Mouse (Mus musculus): ENCODE measurements around the gene Pex16. TPM values are rescaled to one million over a fixed set of nuclear protein-coding genes. Genes with fewer than 3 reads are reported as not detected.
"Not testable (repeated sequence)": the region's sequence is repeated elsewhere in the genome, so short reads cannot be mapped to it uniquely, and the experiment has no call there.

The Pex16 gene
- polyA plus RNA-seq, 1 experiment from 2014 or later = 17.3 TPM

DNA sequence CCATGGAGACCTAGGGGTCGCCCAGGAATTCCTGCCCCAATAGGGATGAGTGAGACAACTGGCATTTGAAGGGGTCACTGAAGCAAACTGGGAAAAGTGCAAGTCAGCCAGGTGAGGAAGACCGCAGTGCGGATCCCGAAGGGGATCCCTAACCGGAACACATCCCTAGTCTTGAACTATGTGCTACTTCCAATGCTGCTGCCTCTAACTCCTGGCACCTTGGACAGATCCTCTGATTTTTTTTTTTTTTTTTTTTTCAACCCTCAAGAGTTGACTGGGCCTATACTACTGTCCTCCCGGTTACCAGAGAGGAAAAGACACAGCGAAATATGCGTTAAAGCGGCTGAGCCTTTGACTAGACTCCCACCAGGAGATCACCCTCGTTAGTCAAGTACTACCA, 15.2 kb downstream of the Pex16 start:
- no peaks in the 10 kb centered on the region for H3K9me3 ChIP-seq
- peaks cover 44% of the 10 kb centered on the region for H3K4me1 ChIP-seq
- peak overlapping the region; percentile 72 for H3K4me3 ChIP-seq
- H3K36me3 ChIP-seq = peaks cover 14% of the 10 kb centered on the region
- peaks cover 69% of the 10 kb centered on the region for H3K27me3 ChIP-seq (replicated peaks)
- no peak overlapping the region for H3K9ac ChIP-seq
- no peak overlapping the region for H3K27ac ChIP-seq (replicated peaks)
- H3K4me2 ChIP-seq = peak overlapping the region; percentile 91
- no peak for ATAC-seq (ENCODE audit: extremely low read depth, insufficient number of reproducible peaks, low FRiP score, low TSS enrichment)
- WGBS = 11% methylated on average over 10 of the region's 10 CpGs

DNA sequence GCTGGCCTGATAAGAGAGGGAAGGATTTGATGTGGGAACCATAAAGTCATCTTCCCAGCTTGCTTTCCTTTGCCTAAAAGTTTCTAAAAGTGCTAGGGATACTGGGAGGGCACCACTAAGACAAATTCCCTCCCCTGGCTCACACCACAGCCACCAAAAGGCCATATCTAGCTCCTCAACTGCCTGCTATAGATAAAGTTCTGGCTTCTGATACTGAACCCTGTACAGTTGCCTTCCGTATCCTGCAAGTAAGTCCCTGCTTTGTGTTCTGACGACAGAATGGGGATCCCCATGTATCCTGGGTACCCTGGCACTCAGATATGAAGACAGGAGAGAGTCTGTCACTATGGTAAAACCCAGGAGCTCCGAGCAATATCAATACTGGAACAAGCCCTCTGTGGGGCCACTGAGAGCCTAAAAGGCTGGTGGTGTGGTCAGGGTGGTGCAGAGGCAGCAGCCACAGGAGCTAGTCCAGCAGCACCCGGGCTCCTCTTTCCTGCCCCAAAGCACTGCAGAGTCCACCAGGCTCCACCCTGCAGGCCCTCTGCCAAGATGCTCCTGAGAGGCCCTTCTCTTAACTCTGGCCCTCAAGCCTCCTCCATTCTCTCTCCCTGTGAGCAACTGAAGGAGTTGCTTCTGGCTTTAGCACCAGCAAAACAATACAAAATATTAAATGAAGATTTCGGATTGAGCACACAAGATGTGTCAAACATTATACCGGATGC, 15.9 kb downstream of the Pex16 start:
- Histone ChIP-seq H3K36me3 (peaks cover 12% of the 10 kb centered on the region), H3K9ac (no peak overlapping the region), H3K4me3 (no peak overlapping the region), H3K27me3 (replicated peaks) (peaks cover 76% of the 10 kb centered on the region), H3K27ac (replicated peaks) (no peak overlapping the region), H3K9me3 (no peaks in the 10 kb centered on the region), H3K4me2 (peak overlapping the region; percentile 91; the same call in 1 of the 2 replicates), H3K4me1 (peaks cover 44% of the 10 kb centered on the region)
- no peak for ATAC-seq (ENCODE audit: extremely low read depth, insufficient number of reproducible peaks, low FRiP score, low TSS enrichment)
- 68% methylated on average over 6 of the region's 6 CpGs for WGBS

DNA sequence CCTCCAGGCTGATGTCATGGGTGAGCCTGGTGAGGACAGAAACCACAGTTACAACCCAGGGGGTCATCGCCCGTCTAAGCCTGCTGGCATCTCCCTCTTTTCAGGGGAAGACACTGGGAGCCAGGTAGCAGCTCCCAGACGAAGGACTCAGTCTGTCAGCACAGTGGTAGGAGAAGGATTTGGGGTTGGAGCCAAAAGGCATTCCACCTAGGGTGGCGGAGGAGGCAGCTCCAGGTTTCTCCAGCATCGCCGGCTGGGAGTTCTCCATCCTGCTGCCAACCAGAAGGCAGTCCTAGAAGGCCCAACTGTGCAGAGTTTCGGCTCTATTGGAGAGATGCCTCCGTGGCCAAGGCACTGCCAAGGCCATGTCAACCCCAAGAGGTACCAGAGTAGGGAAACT, 16.6 kb downstream of the Pex16 start:
- no peak overlapping the region for H3K4me2 ChIP-seq
- no peaks in the 10 kb centered on the region for H3K9me3 ChIP-seq
- H3K27me3 ChIP-seq (replicated peaks) = peaks cover 83% of the 10 kb centered on the region
- 79% methylated on average over 8 of the region's 8 CpGs for WGBS
- no peak overlapping the region for H3K4me3 ChIP-seq
- peaks cover 5% of the 10 kb centered on the region for H3K36me3 ChIP-seq
- H3K9ac ChIP-seq = no peak overlapping the region
- H3K27ac ChIP-seq (replicated peaks) = no peak overlapping the region
- H3K4me1 ChIP-seq = peaks cover 44% of the 10 kb centered on the region
- ATAC-seq (ENCODE audit: extremely low read depth, insufficient number of reproducible peaks, low FRiP score, low TSS enrichment) = no peak

DNA sequence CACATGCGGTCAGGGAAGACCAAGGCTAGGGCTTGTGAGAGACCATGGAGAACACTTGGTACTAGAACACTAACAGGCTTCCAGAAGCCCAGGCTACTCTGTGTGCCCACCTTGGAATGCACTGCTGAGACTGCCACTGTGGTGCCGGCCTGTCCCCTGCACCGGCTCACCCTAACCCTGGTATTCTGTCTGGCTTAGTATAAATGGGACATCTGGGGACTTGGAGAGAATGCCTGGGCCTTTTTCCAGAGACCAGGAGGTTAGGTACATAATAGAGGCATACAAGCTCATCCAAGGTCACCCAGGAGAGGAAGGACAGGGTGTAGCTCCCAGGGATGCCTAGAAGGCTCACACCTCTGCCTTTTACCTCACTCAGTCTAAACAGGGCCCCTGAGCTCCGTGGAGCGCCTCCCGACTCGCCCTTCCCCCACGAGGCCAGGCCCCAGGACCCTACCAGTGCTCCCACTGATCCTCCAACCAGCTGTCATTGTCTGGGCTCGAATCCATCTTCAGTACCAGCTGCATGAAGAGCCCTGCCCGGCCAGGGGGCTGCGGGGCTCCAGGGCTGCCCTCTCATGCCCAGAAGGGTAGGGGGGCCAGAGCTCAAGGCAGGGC, 17.3 kb downstream of the Pex16 start:
- peak overlapping the region; percentile 42 for H3K4me3 ChIP-seq
- 0 out of 2 replicates have a peak overlapping the region, but pooled peaks have one; percentile 21 for H3K27ac ChIP-seq (replicated peaks)
- peaks cover 44% of the 10 kb centered on the region for H3K4me1 ChIP-seq
- 31% methylated on average over 11 of the region's 11 CpGs for WGBS
- no peaks in the 10 kb centered on the region for H3K36me3 ChIP-seq
- peaks cover 87% of the 10 kb centered on the region for H3K27me3 ChIP-seq (replicated peaks)
- no peak for ATAC-seq (ENCODE audit: extremely low read depth, insufficient number of reproducible peaks, low FRiP score, low TSS enrichment)
- peak overlapping the region; percentile 64 for H3K4me2 ChIP-seq
- H3K9me3 ChIP-seq = no peaks in the 10 kb centered on the region
- H3K9ac ChIP-seq = peak overlapping the region; percentile 74

DNA sequence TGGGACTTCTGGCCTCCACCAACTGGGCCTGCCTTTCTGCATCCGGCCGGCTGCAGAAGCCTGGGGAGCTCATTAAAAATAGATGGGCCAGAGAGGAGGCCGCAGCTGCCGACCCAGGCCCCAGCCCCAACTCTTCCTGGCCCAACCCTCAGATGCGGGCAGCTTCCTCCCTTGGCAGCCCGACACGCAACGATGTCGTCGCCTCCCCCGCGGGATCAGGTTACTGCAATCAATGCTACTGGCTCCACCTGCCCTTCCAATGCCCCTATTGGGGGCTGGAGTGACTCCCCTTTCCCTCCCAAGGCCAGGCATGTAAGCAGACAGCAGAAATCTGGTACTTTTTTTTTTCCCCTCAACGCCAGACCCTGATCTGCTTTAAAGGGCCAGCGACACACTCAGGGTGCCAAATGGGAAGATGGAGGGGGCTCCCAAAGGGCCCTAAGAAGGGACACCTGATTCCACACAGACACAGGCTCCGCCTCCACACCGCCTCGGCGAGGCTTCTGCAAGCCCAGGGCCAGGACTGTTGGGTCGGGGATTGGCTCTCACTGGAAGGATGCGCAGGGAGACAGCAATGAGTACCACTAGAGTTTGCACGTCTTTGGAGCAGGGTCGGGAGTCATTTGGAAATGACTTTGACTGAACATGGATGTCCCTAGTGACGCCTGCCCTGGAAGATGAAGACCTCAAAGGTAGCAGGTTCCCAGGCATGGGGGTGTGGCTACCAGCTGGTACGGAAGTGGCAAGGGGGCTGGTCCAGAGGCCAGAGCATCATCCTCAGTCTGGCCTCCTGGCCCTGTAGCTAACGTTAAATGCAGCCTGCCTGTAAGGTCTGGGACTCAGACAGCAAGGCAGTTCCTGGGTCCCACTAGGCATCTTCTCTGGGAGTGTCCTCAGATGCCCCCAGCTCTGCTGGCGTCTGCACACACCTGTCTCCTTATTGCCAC, 18.1 kb downstream of the Pex16 start:
- Histone ChIP-seq H3K4me1 (peaks cover 44% of the 10 kb centered on the region), H3K9me3 (no peaks in the 10 kb centered on the region), H3K27ac (replicated peaks) (0 out of 2 replicates have a peak overlapping the region, but pooled peaks have one; percentile 21), H3K4me3 (peak overlapping the region; percentile 42), H3K4me2 (peak overlapping the region; percentile 64), H3K36me3 (no peaks in the 10 kb centered on the region), H3K9ac (peak overlapping the region; percentile 74), H3K27me3 (replicated peaks) (peaks cover 82% of the 10 kb centered on the region)
- no peak for ATAC-seq (ENCODE audit: extremely low read depth, insufficient number of reproducible peaks, low FRiP score, low TSS enrichment)
- WGBS = 5% methylated on average over 26 of the region's 26 CpGs

DNA sequence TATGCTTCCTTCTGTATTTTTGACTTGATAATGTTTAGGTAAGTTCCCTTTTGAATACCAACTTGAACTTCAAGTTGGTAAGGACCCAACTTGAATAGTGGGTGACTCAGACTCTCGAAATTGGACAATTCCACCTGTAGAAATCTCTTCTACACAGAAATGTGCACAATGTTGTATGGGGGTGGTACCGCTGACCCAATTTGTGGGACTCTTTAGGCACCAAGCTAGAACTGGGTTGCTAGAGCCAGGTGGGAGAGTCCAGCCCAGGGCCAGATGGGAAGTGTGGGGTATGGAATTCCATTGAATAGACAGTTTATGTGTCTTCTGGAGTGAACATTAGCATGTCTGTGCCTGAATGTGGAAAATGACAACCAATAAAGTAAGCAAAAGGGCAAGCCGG, 21.1 kb downstream of the Pex16 start:
- WGBS = 78% methylated on average over 3 of the region's 3 CpGs

DNA sequence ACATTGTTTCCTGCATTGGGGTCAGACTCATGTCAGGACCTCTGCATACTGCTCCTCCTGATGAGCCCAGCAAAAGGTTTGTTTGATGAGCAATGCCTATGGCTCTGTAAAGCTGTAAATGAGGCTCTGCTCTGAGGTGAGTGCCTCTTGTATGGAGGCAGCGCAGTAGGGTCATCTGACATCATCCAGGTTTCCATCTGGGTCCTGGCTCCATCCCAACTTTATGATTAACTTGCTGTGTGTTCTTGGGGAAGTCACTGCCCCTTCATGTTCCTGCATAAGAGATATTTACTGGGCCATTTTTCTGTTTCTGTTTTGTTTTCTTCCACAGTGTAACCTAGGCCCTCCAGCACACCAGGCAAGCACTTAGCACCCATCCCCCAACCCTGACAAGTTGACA, 23.0 kb downstream of the Pex16 start:
- no peaks in the 10 kb centered on the region for H3K9me3 ChIP-seq
- H3K4me3 ChIP-seq = no peak overlapping the region
- peaks cover 11% of the 10 kb centered on the region for H3K4me1 ChIP-seq
- H3K4me2 ChIP-seq = no peak overlapping the region
- peaks cover 81% of the 10 kb centered on the region for H3K27me3 ChIP-seq (replicated peaks)
- ATAC-seq (ENCODE audit: extremely low read depth, insufficient number of reproducible peaks, low FRiP score, low TSS enrichment) = no peak
- whole genome bisulfite sequencing = 63% methylated on average over 1 of the region's 1 CpGs
- H3K27ac ChIP-seq (replicated peaks) = no peak overlapping the region
- H3K9ac ChIP-seq = no peak overlapping the region
- no peaks in the 10 kb centered on the region for H3K36me3 ChIP-seq

More for the DNA sequence above, 21.1 kb downstream of the Pex16 start:
- no peaks in the 10 kb centered on the region for H3K9me3 ChIP-seq
- H3K4me2 ChIP-seq = no peak overlapping the region
- no peak overlapping the region for H3K4me3 ChIP-seq
- no peak overlapping the region for H3K27ac ChIP-seq (replicated peaks)
- H3K4me1 ChIP-seq = peaks cover 17% of the 10 kb centered on the region
- no peak for ATAC-seq (ENCODE audit: extremely low read depth, insufficient number of reproducible peaks, low FRiP score, low TSS enrichment)
- H3K9ac ChIP-seq = no peak overlapping the region
- no peaks in the 10 kb centered on the region for H3K36me3 ChIP-seq
- H3K27me3 ChIP-seq (replicated peaks) = peaks cover 84% of the 10 kb centered on the region

DNA sequence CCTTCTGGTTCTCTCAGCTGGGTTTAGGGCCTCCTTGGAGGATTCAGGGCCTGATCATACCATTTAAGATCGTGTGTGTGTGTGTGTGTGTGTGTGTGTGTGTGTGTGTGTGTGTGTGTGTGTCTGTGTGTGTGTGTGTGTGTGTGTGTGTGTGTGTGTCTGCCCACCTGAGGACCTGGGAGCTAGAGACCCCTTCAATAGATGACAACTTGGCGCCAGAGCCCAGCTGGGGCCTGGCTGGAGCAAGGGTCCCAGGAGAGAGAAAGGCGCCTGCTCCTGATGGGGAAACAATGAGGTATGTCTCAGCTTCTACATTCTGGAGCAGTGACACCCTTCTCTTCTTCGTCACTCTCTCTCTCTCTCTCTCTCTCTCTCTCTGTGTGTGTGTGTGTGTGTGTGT, 25.4 kb downstream of the Pex16 start:
- not testable (repeated sequence) for ATAC-seq (ENCODE audit: extremely low read depth, insufficient number of reproducible peaks, low FRiP score, low TSS enrichment); H3K4me2 ChIP-seq; H3K9ac ChIP-seq; H3K27ac ChIP-seq (replicated peaks); H3K4me1 ChIP-seq; H3K9me3 ChIP-seq; H3K4me3 ChIP-seq
- H3K27me3 ChIP-seq (replicated peaks) = peaks cover 59% of the 10 kb centered on the region
- 87% methylated on average over 2 of the region's 4 CpGs for WGBS
- peaks cover 19% of the 10 kb centered on the region for H3K36me3 ChIP-seq

DNA sequence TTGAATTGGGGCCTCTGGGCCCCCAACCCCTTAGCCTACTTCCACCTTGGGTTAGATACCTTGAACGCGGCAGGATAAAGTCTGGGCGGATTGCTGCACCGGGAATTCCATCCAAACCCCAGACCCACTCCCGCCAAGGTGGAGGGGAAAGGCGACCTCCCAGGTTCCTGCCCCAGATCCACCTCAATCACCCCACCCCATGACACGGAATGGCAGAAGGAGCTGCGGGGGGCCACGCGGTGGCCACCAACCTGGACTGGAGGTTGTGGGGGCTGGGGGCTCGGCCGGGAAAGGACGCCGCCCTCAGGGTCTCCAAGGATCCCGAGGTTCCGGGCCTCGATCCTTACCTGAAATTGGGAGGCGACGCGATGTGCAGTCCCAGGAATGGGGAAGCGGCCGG, 26.2 kb downstream of the Pex16 start:
- WGBS = 6% methylated on average over 20 of the region's 22 CpGs
- no peak for ATAC-seq (ENCODE audit: extremely low read depth, insufficient number of reproducible peaks, low FRiP score, low TSS enrichment)
- peaks cover 27% of the 10 kb centered on the region for H3K36me3 ChIP-seq
- H3K9ac ChIP-seq = peak overlapping the region; percentile 80
- H3K9me3 ChIP-seq = no peaks in the 10 kb centered on the region
- H3K4me2 ChIP-seq = peak overlapping the region; percentile 96
- H3K27me3 ChIP-seq (replicated peaks) = peaks cover 52% of the 10 kb centered on the region
- peak overlapping the region; percentile 69 for H3K4me3 ChIP-seq
- H3K27ac ChIP-seq (replicated peaks) = no peak overlapping the region
- H3K4me1 ChIP-seq = peaks cover 7% of the 10 kb centered on the region

DNA sequence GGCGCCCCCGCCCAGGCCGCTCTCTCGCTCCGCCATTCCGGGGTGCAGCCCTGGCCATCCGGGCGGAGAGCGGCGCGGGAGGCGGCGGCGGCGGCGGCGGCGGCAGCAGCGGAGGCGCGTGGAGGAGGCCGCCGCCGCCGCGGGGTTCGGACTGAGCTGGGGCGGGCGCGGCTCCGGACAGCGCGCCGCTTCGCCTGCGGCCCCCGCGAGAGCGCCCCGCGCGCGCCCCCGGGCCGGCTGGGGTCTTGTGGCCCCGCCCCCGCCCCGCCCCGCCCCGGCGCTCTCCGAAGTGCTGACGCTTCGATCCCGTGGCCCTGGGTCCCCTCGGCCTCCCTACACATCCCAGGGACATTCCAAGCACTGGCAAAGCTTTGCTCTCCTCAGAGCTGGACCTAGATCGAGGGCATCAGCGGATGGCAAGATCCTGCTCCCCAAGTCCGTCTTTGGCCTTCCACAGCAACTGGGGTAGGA, 26.6 kb downstream of the Pex16 start, which contains the start of gene Mapk8ip1:
TSS of gene Mapk8ip1 (minus strand) at position 173 of the 471 bp plus-strand sequence.
- Histone ChIP-seq H3K4me1 (peaks cover 7% of the 10 kb centered on the region), H3K27ac (replicated peaks) (no peak within 1 kb of the TSS), H3K9ac (peak within 1 kb of the TSS; percentile 80), H3K36me3 (peaks cover 32% of the 10 kb centered on the region), H3K4me3 (peak within 1 kb of the TSS; percentile 69), H3K4me2 (peak within 1 kb of the TSS; percentile 96), H3K9me3 (no peaks in the 10 kb centered on the region), H3K27me3 (replicated peaks) (peaks cover 47% of the 10 kb centered on the region)
- 4% methylated on average over 27 of the region's 59 CpGs for WGBS
- ATAC-seq (ENCODE audit: extremely low read depth, insufficient number of reproducible peaks, low FRiP score, low TSS enrichment) = peak; percentile 26; the same call in 1 of the 2 replicates

Measured in heart, embryonic 13.5 days (tissue).